Mouse (Mus musculus): ENCODE measurements around the gene Rere. TPM values are rescaled to one million over a fixed set of nuclear protein-coding genes. Genes with fewer than 3 reads are reported as not detected.

Rere gene
- polyA plus RNA-seq, 1 experiment from 2014 or later = 31.4 TPM

GRCm38 (mm10) chr4:150257252-150258204, 23.9 kb upstream of the Rere start:
- ATAC-seq (ENCODE audit: insufficient number of reproducible peaks, insufficient read depth, low FRiP score, low TSS enrichment, low read depth) = no peak; the same call in 1 of the 2 replicates
- 0 out of 2 replicates have a peak overlapping the region, but pooled peaks have one; percentile 7 for H3K27ac ChIP-seq

DNA sequence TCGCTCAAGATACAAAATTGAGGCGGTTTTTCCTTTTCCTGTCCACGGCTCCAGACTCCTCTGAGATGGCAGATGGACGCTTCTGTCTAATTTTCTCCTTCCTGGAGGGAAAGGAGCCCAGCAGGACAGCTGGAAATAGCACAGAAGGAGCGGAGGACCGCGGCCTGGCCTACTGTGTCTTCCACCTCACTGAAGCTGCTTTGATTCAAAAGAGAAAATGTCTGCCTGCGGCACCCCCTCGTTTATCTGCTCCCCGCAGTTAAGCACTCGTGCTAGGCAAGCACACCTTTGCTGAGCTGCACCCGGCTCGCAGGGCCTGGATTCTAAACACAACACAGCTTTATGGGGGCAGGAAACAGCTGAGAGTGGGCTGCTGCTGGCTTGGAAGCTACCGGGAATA, 23.1 kb upstream of the Rere start:
- Histone ChIP-seq H3K4me2 (no peak overlapping the region), H3K27ac (0 out of 2 replicates have a peak overlapping the region, but pooled peaks have one; percentile 41), H3K4me1 (replicated peaks) (peaks cover 17% of the 10 kb centered on the region), H3K9me3 (no peaks in the 10 kb centered on the region), H3K36me3 (0 out of 2 replicates have a peak, but pooled peaks cover 5% of the 10 kb centered on the region), H3K4me3 (replicated peaks) (no peak overlapping the region), H3K9ac (replicated peaks) (0 out of 2 replicates have a peak overlapping the region, but pooled peaks have one; percentile 27), H3K27me3 (no peaks in the 10 kb centered on the region)
- ATAC-seq (ENCODE audit: insufficient number of reproducible peaks, insufficient read depth, low FRiP score, low TSS enrichment, low read depth) = no peak
- whole genome bisulfite sequencing = 69% methylated on average over 14 of the region's 14 CpGs

More at GRCm38 (mm10) chr4:150257252-150258204, 23.9 kb upstream of the Rere start:
- Histone ChIP-seq H3K4me2 (no peak overlapping the region), H3K4me1 (replicated peaks) (peaks cover 17% of the 10 kb centered on the region), H3K9ac (replicated peaks) (no peak overlapping the region; the same call in 1 of the 2 replicates), H3K27me3 (no peaks in the 10 kb centered on the region), H3K9me3 (no peaks in the 10 kb centered on the region), H3K36me3 (peaks cover 11% of the 10 kb centered on the region; the same call in 1 of the 2 replicates), H3K4me3 (replicated peaks) (no peak overlapping the region)
- 54% methylated on average over 20 of the region's 20 CpGs for WGBS

- no peak overlapping the region for H3K27ac ChIP-seq
- peaks cover 17% of the 10 kb centered on the region for H3K4me1 ChIP-seq (replicated peaks)
- no peak overlapping the region for H3K9ac ChIP-seq (replicated peaks)
- no peak for ATAC-seq (ENCODE audit: insufficient number of reproducible peaks, insufficient read depth, low FRiP score, low TSS enrichment, low read depth)
- H3K4me3 ChIP-seq (replicated peaks) = no peak overlapping the region
- WGBS = 92% methylated on average over 7 of the region's 7 CpGs
- 0 out of 2 replicates have a peak, but pooled peaks cover 5% of the 10 kb centered on the region for H3K36me3 ChIP-seq
- H3K9me3 ChIP-seq = no peaks in the 10 kb centered on the region
- no peaks in the 10 kb centered on the region for H3K27me3 ChIP-seq
- no peak overlapping the region for H3K4me2 ChIP-seq
Observed at GRCm38 (mm10) chr4:150259577-150259976, 21.9 kb upstream of the Rere start.

DNA sequence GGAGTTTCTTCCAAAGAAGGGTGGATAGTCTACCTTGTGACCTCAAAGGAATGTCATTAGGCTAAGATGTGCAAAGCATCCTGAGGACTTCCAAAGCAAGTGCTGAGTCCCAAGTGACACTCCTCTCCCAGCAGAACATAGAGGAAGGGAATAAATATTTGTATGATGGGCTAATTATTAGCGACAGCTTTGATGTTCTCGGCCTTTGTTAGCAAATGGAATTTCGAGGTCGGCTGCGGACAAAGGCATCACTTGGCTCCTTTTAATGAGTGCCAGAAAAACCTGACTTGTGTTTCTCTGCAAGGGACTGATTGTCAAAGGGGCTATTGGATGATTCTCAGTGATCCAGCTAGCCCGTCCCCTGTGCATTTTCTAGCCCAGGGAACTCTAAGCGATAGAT, 21.3 kb upstream of the Rere start:
- WGBS = 63% methylated on average over 7 of the region's 7 CpGs
- 0 out of 2 replicates have a peak, but pooled peaks cover 5% of the 10 kb centered on the region for H3K36me3 ChIP-seq
- H3K9ac ChIP-seq (replicated peaks) = no peak overlapping the region
- H3K4me3 ChIP-seq (replicated peaks) = no peak overlapping the region
- no peak for ATAC-seq (ENCODE audit: insufficient number of reproducible peaks, insufficient read depth, low FRiP score, low TSS enrichment, low read depth)
- H3K27ac ChIP-seq = no peak overlapping the region
- no peaks in the 10 kb centered on the region for H3K27me3 ChIP-seq
- no peaks in the 10 kb centered on the region for H3K9me3 ChIP-seq
- H3K4me1 ChIP-seq (replicated peaks) = peaks cover 17% of the 10 kb centered on the region
- H3K4me2 ChIP-seq = no peak overlapping the region

GRCm38 (mm10) chr4:150260745-150261144, 20.7 kb upstream of the Rere start:
- H3K4me3 ChIP-seq (replicated peaks) = no peak overlapping the region
- H3K36me3 ChIP-seq = 0 out of 2 replicates have a peak, but pooled peaks cover 4% of the 10 kb centered on the region
- H3K9me3 ChIP-seq = no peaks in the 10 kb centered on the region
- no peaks in the 10 kb centered on the region for H3K27me3 ChIP-seq
- no peak overlapping the region for H3K27ac ChIP-seq
- H3K4me2 ChIP-seq = no peak overlapping the region
- no peak overlapping the region for H3K9ac ChIP-seq (replicated peaks)
- 38% methylated on average over 6 of the region's 6 CpGs for WGBS
- no peak for ATAC-seq (ENCODE audit: insufficient number of reproducible peaks, insufficient read depth, low FRiP score, low TSS enrichment, low read depth)
- H3K4me1 ChIP-seq (replicated peaks) = peaks cover 17% of the 10 kb centered on the region

- no peak for ATAC-seq (ENCODE audit: insufficient number of reproducible peaks, insufficient read depth, low FRiP score, low TSS enrichment, low read depth)
- WGBS = 85% methylated on average over 8 of the region's 8 CpGs
- Histone ChIP-seq H3K27me3 (no peaks in the 10 kb centered on the region), H3K9ac (replicated peaks) (no peak overlapping the region), H3K36me3 (no peaks in the 10 kb centered on the region), H3K4me3 (replicated peaks) (no peak overlapping the region), H3K27ac (no peak overlapping the region), H3K9me3 (no peaks in the 10 kb centered on the region), H3K4me1 (replicated peaks) (peaks cover 17% of the 10 kb centered on the region), H3K4me2 (no peak overlapping the region)
Observed at GRCm38 (mm10) chr4:150262301-150262700, 19.1 kb upstream of the Rere start.

GRCm38 (mm10) chr4:150264903-150265302, 16.5 kb upstream of the Rere start:
- no peak for ATAC-seq (ENCODE audit: insufficient number of reproducible peaks, insufficient read depth, low FRiP score, low TSS enrichment, low read depth)
- no peak overlapping the region for H3K4me3 ChIP-seq (replicated peaks)
- no peak overlapping the region for H3K4me2 ChIP-seq
- peaks cover 13% of the 10 kb centered on the region for H3K4me1 ChIP-seq (replicated peaks)
- H3K27ac ChIP-seq = no peak overlapping the region
- no peaks in the 10 kb centered on the region for H3K27me3 ChIP-seq
- no peak overlapping the region for H3K9ac ChIP-seq (replicated peaks)
- H3K9me3 ChIP-seq = no peaks in the 10 kb centered on the region
- 55% methylated on average over 7 of the region's 7 CpGs for WGBS
- no peaks in the 10 kb centered on the region for H3K36me3 ChIP-seq

GRCm38 (mm10) chr4:150265471-150265870, 16.0 kb upstream of the Rere start:
- no peak overlapping the region for H3K4me2 ChIP-seq
- no peaks in the 10 kb centered on the region for H3K36me3 ChIP-seq
- no peak overlapping the region for H3K4me3 ChIP-seq (replicated peaks)
- 72% methylated on average over 5 of the region's 5 CpGs for WGBS
- no peak for ATAC-seq (ENCODE audit: insufficient number of reproducible peaks, insufficient read depth, low FRiP score, low TSS enrichment, low read depth)
- H3K9me3 ChIP-seq = no peaks in the 10 kb centered on the region
- H3K27me3 ChIP-seq = no peaks in the 10 kb centered on the region
- H3K9ac ChIP-seq (replicated peaks) = no peak overlapping the region
- no peak overlapping the region for H3K27ac ChIP-seq
- H3K4me1 ChIP-seq (replicated peaks) = peaks cover 18% of the 10 kb centered on the region

- Histone ChIP-seq H3K4me2 (no peak overlapping the region), H3K27ac (no peak overlapping the region), H3K4me3 (replicated peaks) (no peak overlapping the region), H3K4me1 (replicated peaks) (peaks cover 19% of the 10 kb centered on the region), H3K36me3 (no peaks in the 10 kb centered on the region), H3K9ac (replicated peaks) (no peak overlapping the region), H3K27me3 (no peaks in the 10 kb centered on the region), H3K9me3 (no peaks in the 10 kb centered on the region)
- no peak for ATAC-seq (ENCODE audit: insufficient number of reproducible peaks, insufficient read depth, low FRiP score, low TSS enrichment, low read depth)
- WGBS = 80% methylated on average over 21 of the region's 21 CpGs
Observed at GRCm38 (mm10) chr4:150266655-150267223, 14.7 kb upstream of the Rere start.

GRCm38 (mm10) chr4:150268674-150269653, 12.5 kb upstream of the Rere start:
- no peak overlapping the region for H3K4me2 ChIP-seq
- no peaks in the 10 kb centered on the region for H3K27me3 ChIP-seq
- H3K4me1 ChIP-seq (replicated peaks) = peaks cover 37% of the 10 kb centered on the region
- 0 out of 2 replicates have a peak overlapping the region, but pooled peaks have one; percentile 36 for H3K27ac ChIP-seq
- H3K9me3 ChIP-seq = no peaks in the 10 kb centered on the region
- no peak overlapping the region for H3K4me3 ChIP-seq (replicated peaks)
- ATAC-seq (ENCODE audit: insufficient number of reproducible peaks, insufficient read depth, low FRiP score, low TSS enrichment, low read depth) = no peak
- no peaks in the 10 kb centered on the region for H3K36me3 ChIP-seq
- H3K9ac ChIP-seq (replicated peaks) = no peak overlapping the region
- WGBS = 83% methylated on average over 33 of the region's 33 CpGs

Measured in limb, embryonic 12.5 days (tissue).